Mouse (Mus musculus): Measurements from ENCODE around the gene Myo6.

- TF ChIP-seq CTCF (IDR thresholded peaks at IDR 0.05; ENCODE audit: low read depth) = no peak
- no peak for TF ChIP-seq EP300 (IDR thresholded peaks at IDR 0.05; ENCODE audit: low read depth)
These were observed 187.0 kb downstream of the Myo6 start for GRCm38 (mm10) chr9:80351678-80352331.

Data from liver, embryonic 14.5 days (tissue).